Mouse (Mus musculus) G1E (cell line): Measurements from ENCODE around the gene Zfp689. TPM values are rescaled to one million over a fixed set of nuclear protein-coding genes. Genes with fewer than 3 reads are reported as not detected.
A peak's percentile ranks its signal among the peaks of the same experiment; 100 is the strongest.
"Not testable (repeated sequence)": the region's sequence is repeated elsewhere in the genome, so short reads cannot be mapped to it uniquely, and the experiment has no call there.

Experiments used
- ATAC-seq: 2 replicates; pipeline ENCODE4 v1.8.0; 2016; ENCODE audit warnings: mild to moderate bottlenecking; ENCODE audit not compliant: insufficient number of reproducible peaks, poor library complexity, low FRiP score, severe bottlenecking; ENCODE audit errors: extremely low read depth
- DNase-seq: peaks from one replicate; pipeline ENCODE4 v3.0.0; 2012; ENCODE audit warnings: low spot score
- H3K27me3 ChIP-seq: 2 replicates; pipeline ENCODE4 v1.6.1; 2012; ENCODE audit warnings: mild to moderate bottlenecking, low read length, inconsistent platforms; ENCODE audit not compliant: insufficient read depth
- H3K36me3 ChIP-seq: replicated peaks from 2 replicates; pipeline ENCODE3; 2012; ENCODE audit warnings: mild to moderate bottlenecking, inconsistent platforms
- H3K4me1 ChIP-seq: 2 replicates; pipeline ENCODE4 v1.6.1; 2012; ENCODE audit warnings: low read depth, low read length, inconsistent platforms, mixed read lengths; ENCODE audit not compliant: insufficient read depth
- H3K4me3 ChIP-seq: 2 replicates; pipeline ENCODE4 v1.5.1; 2012; ENCODE audit warnings: low read depth, mild to moderate bottlenecking, inconsistent platforms, low read length, moderate library complexity, mixed read lengths
- H3K9me3 ChIP-seq: replicated peaks from 2 replicates; pipeline ENCODE4 v1.6.1; 2012; ENCODE audit warnings: inconsistent platforms
- CTCF ChIP-seq: IDR thresholded peaks from 2 replicates; pipeline ENCODE4 v1.5.1; 2012; ENCODE audit warnings: low read depth, low read length, inconsistent platforms, mixed read lengths
- GATA1 ChIP-seq: IDR thresholded peaks from 2 replicates; pipeline ENCODE4 v1.6.1; 2012; ENCODE audit warnings: borderline replicate concordance, low read length, inconsistent platforms, mixed read lengths
- GATA2 ChIP-seq: IDR thresholded peaks from 2 replicates; pipeline ENCODE4 v1.6.1; 2012; ENCODE audit warnings: low read depth, low read length, inconsistent platforms, borderline replicate concordance
- POLR2AphosphoS5 ChIP-seq: IDR thresholded peaks from 2 replicates; pipeline ENCODE4 v1.6.1; 2012; ENCODE audit warnings: low read depth, low read length, inconsistent platforms; ENCODE audit not compliant: insufficient replicate concordance
- TAL1 ChIP-seq: conservative IDR thresholded peaks from 2 replicates; pipeline ENCODE4 v1.6.1; 2012; ENCODE audit warnings: low read depth, low read length, inconsistent platforms, mixed read lengths
- polyA plus RNA-seq: library from polyadenylated mRNA; stranded (reverse); fragments of >175 nt; gene quantifications from 2 replicates; pipeline ENCODE4 v1.2.3, GENCODE M21; 2012
- total RNA-seq, 2 experiments: library from RNA; stranded (forward) in 1 of 2; stranded (reverse) in 1 of 2; fragments of 200-1000 nt in 1 of 2; fragments of >200 nt in 1 of 2; fragmentation: Nextera tagmentation in 1 of 2; gene quantifications; 2 replicates each; pipeline ENCODE4 v1.2.3; 2014 to 2017

The Zfp689 gene
- total RNA-seq (2014; fragmentation: Nextera tagmentation) = 6.1 and 7.1 TPM in 2 replicates
- 2.0 and 2.4 TPM in 2 replicates for total RNA-seq (2017)
- 12.7 and 16.7 TPM in 2 replicates for polyA plus RNA-seq

DNA sequence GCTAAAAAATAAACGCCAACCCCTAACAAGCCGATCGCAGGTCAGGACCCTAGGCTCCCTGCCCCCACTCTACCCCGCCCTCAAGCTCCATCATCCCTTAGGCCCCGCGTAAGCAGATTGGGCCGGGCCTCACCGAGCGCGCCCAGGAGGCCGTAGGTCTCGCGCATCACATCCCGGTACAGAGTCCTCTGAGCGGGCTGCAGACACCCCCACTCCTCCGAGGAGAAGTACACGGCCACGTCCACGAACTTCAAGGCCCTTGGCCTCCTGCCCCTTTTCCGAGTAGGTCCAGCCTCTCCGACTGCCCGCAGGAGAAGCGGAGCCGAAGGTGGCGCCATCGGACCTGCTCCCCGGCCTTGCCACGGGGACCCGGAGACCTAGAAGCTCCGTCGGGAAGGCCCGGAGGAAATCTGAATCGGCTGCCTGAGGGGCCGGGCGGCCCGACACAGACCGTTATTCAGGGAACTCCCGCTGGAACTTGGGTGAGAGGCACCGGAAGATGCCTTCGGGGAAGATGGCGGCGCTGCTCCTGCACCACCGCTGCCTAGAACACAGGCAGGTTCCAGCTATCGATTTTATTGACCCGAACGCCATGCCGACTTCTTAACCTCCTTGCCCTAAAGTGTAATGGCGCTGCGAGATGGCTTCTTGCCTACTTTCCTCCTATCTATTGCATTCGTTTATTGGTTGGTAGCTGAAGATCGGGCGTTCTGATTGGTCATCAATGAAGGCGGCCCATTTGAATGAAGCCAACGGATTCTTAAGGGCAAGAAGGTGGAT is at the start of gene Zfp689:
Zfp689 (minus strand) TSS at position 638 of the 780 bp plus-strand sequence.
- TF ChIP-seq POLR2AphosphoS5 = no peak; the same call in 1 of the 2 replicates
- TF ChIP-seq GATA1 = no peak
- no peak for TF ChIP-seq GATA2
- TF ChIP-seq TAL1 = no peak
- TF ChIP-seq CTCF = no peak
- DNase-seq = peak; percentile 87
- no peaks in the 10 kb centered on the region for H3K9me3 ChIP-seq
- peaks cover 76% of the 10 kb centered on the region for H3K36me3 ChIP-seq
- H3K27me3 ChIP-seq = no peaks in the 10 kb centered on the region
- H3K4me1 ChIP-seq = peaks cover 54% of the 10 kb centered on the region
- H3K4me3 ChIP-seq = peak within 1 kb of the TSS; percentile 91
- peak; percentile 94 for ATAC-seq

DNA sequence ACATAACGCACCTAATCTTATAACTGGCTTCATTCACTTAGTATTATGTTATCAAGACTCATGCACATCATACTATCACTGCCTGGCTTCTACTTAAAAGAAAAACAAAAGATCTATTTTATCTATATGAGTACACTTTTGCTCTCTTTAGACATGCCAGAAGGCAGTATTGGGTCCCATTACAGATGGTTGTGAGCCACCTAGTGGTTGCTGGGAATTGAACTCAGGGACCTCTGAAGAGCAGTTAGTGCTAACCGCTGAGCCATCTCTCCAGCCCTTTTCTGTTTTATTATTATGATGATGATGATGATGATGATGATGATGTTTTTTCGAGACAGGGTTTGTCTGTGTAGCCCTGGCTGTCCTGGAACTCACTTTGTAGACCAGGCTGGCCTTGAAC is 49.4 kb upstream of the Zfp689 start:
- ATAC-seq (no peak), DNase-seq (no peak)
- H3K4me1 ChIP-seq = peaks cover 6% of the 10 kb centered on the region
- H3K27me3 ChIP-seq = no peaks in the 10 kb centered on the region
- no peak for TF ChIP-seq GATA1
- TF ChIP-seq GATA2 = no peak
- no peak for TF ChIP-seq CTCF
- TF ChIP-seq POLR2AphosphoS5 = no peak
- no peak for TF ChIP-seq TAL1
- peaks cover 37% of the 10 kb centered on the region for H3K36me3 ChIP-seq
- H3K4me3 ChIP-seq = no peak overlapping the region
- H3K9me3 ChIP-seq = no peaks in the 10 kb centered on the region

- Histone ChIP-seq H3K36me3 (peaks cover 42% of the 10 kb centered on the region), H3K4me3 (no peak overlapping the region), H3K9me3 (no peaks in the 10 kb centered on the region), H3K27me3 (no peaks in the 10 kb centered on the region), H3K4me1 (peaks cover 6% of the 10 kb centered on the region)
- no peak for DNase-seq
- no peak for ATAC-seq
- no peak for TF ChIP-seq GATA1
- no peak for TF ChIP-seq POLR2AphosphoS5
- TF ChIP-seq TAL1 = no peak
Measured at GRCm38 (mm10) chr7:127497382-127497781, 48.4 kb upstream of the Zfp689 start.

DNA sequence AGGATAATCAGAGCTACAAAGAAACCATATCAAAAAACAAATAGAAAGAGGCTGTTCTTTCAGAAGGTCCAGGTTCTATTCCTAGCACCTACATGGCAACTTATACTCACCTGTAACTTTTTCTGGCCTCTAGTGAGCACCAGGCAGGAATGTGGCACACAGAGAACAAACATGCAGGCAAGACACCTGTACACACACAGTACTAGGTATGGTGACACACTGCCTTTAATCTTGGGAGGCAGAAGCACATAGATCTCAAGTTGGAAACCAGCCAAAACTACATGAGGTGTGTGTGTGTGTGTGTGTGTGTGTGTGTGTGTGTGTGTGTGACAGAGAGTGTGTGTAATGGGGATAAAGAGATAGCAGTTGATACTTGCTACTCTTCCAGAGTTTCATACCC is 45.7 kb upstream of the Zfp689 start:
- Histone ChIP-seq H3K4me3 (no peak overlapping the region), H3K9me3 (no peaks in the 10 kb centered on the region), H3K27me3 (no peaks in the 10 kb centered on the region), H3K4me1 (peaks cover 17% of the 10 kb centered on the region), H3K36me3 (peaks cover 63% of the 10 kb centered on the region)
- ATAC-seq (no peak), DNase-seq (no peak)
- no peak for TF ChIP-seq POLR2AphosphoS5
- TF ChIP-seq CTCF = no peak
- no peak for TF ChIP-seq GATA2
- no peak for TF ChIP-seq TAL1
- TF ChIP-seq GATA1 = no peak

- Histone ChIP-seq H3K36me3 (peaks cover 82% of the 10 kb centered on the region), H3K4me1 (peaks cover 24% of the 10 kb centered on the region), H3K27me3 (no peaks in the 10 kb centered on the region), H3K9me3 (no peaks in the 10 kb centered on the region), H3K4me3 (no peak overlapping the region)
- DNase-seq (no peak), ATAC-seq (no peak)
- TF ChIP-seq CTCF (no peak), TAL1 (no peak)
Measured at GRCm38 (mm10) chr7:127491846-127492245, 42.9 kb upstream of the Zfp689 start.

GRCm38 (mm10) chr7:127489982-127490381 is 41.0 kb upstream of the Zfp689 start:
- no peak for ATAC-seq
- no peak for DNase-seq
- H3K27me3 ChIP-seq = no peaks in the 10 kb centered on the region
- H3K9me3 ChIP-seq = no peaks in the 10 kb centered on the region
- peaks cover 31% of the 10 kb centered on the region for H3K4me1 ChIP-seq
- peaks cover 96% of the 10 kb centered on the region for H3K36me3 ChIP-seq
- TF ChIP-seq POLR2AphosphoS5 (no peak), GATA2 (no peak), CTCF (no peak), GATA1 (no peak)
- no peak overlapping the region for H3K4me3 ChIP-seq

- not testable (repeated sequence) for H3K9me3 ChIP-seq, H3K27me3 ChIP-seq, DNase-seq, H3K4me3 ChIP-seq, ATAC-seq
- Histone ChIP-seq H3K36me3 (peaks cover 97% of the 10 kb centered on the region), H3K4me1 (peaks cover 36% of the 10 kb centered on the region)
Measured at GRCm38 (mm10) chr7:127488364-127488763, 39.4 kb upstream of the Zfp689 start.
